Mouse (Mus musculus): ENCODE measurements around the gene Mak.
A peak's percentile ranks its signal among the peaks of the same experiment; 100 is the strongest.

DNA sequence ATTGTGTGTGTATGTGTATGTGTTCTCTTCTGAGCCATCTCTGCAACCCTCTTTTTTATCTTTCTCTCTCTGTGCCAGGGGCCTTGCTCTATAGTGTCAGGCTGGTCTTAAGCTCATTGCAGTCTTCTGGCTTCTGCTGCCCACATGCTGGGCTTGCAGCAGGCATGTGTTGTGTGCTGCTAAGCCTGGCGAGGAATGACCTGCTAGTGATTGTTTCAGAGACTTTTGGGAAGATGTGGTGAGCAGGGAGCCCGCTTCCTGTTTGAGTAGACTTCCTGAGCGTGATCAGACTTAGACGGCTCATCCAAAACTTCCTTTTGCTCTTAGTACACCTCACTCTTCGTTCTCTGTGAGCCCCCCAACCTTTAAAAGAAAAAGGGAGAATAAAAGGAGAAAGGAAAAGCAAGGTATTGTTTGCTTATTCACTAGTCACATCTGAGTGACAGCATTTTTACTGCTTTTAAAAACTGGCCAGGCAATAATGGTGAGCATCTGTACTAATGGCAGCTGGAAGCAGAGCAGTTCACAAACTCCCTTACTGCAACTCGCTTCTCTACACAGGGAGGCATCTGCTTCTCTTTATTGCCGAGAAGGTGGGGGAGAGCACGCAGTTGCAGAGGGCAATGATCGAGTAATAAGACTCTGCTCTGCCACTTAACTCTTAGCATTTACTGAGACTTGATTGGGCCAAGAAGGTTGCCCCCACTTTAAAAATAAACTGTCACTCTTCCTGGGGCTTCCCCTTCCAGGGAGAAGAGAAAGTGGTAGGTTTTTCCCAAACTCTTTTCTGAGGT lies 39.8 kb upstream of the Mak start:
- TF ChIP-seq ETS1 (conservative IDR thresholded peaks at IDR 0.05; ENCODE audit: low read depth, low read length) (no peak), NRF1 (IDR thresholded peaks at IDR 0.05; ENCODE audit: low read depth, low read length) (no peak), CTCF (conservative IDR thresholded peaks at IDR 0.05 in 1 of 2, IDR thresholded peaks at IDR 0.05 in 1 of 2; ENCODE audit: low read depth in 2 of 2, low read length in 2 of 2) (no peak), POLR2AphosphoS2 (IDR thresholded peaks at IDR 0.05; ENCODE audit: low read depth, low read length) (no peak), EP300 (IDR thresholded peaks at IDR 0.05; ENCODE audit: low read length) (0 out of 2 replicates have a peak, but pooled peaks have one; percentile 30), CHD2 (IDR thresholded peaks at IDR 0.05; ENCODE audit: low read length) (no peak), POLR2A (IDR thresholded peaks at IDR 0.05; ENCODE audit: low read depth, low read length) (no peak), TCF12 (IDR thresholded peaks at IDR 0.05; ENCODE audit: low read depth, low read length) (no peak)
